Mouse (Mus musculus) thymus, postnatal 0 days (tissue): Measurements from ENCODE around the gene Atg2b. TPM values are rescaled to one million over a fixed set of nuclear protein-coding genes. Genes with fewer than 3 reads are reported as not detected.

ENCODE experiments used
- DNase-seq: peaks from one replicate; pipeline ENCODE4 v3.0.0-alpha.2; 2015; ENCODE audit warnings: low spot score
- polyA plus RNA-seq: library from polyadenylated mRNA; unstranded; fragments of >200 nt; fragmentation: Nextera tagmentation; extraction: Ambion mirVana; gene quantifications from 2 replicates; pipeline ENCODE4 v1.2.1, GENCODE M21; 2015

Gene Atg2b
- polyA plus RNA-seq, 1 experiment from 2014 or later: 10.4 TPM

DNA sequence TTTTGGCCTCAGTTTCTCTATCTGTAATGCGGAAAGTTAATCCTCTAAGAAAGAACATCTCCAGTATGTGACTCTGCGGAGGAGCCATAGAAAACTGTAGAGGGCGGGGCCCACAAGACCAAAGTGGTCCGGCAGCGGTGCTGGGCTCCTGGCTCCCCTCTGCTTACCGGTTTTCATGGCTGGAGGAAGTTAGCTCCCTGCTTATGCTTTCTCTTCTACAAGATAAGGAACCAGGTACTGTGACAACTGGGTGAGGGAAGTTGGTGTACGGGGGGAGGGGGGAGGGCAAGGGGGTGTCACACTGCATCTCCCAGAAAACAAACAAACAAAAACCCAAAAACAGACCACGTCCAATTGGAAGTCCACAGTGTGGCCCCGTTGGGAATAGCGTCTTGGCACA lies 86.5 kb downstream of the Atg2b start:
- DNase-seq: no peak

DNA sequence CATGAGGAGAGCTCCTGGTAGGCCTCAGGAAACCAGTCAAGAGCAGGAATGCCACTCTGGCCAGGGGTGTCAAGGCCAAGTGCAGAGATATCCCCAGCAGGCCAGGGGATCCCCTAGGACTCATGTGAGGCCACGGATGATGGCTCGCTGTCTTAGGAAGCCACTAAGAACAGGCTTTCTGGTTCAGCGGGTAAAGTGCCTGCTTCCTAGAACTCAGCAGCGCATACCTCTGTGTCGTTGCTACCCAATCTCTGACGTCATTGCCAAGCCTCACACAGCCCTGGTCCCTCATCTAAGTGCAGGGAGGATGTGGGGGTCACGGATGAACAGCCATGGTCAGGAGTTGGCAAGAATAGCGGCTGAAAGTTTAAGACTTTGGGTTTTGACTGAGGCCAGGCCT lies 87.9 kb downstream of the Atg2b start:
- DNase-seq: no peak

DNA sequence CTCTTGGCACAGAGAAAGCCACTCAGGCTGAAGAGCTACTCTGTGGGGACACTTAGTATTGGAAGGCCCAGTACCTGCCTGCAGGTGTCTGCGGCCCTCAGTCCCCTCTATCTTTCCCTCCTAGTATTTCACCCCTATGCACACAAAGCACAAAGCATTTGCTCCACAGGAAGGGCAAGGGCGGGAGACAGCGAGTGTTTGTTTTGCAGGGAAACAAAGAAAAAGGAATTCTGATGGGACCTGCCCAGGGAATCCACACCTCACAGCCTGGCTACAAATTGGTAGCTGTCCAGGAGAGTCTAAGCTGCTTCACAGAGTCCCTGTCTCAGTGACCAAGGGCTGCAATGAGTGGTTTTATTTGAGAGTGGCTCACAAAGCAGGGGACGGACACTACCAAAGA lies 91.5 kb downstream of the Atg2b start:
- no peak for DNase-seq

DNA sequence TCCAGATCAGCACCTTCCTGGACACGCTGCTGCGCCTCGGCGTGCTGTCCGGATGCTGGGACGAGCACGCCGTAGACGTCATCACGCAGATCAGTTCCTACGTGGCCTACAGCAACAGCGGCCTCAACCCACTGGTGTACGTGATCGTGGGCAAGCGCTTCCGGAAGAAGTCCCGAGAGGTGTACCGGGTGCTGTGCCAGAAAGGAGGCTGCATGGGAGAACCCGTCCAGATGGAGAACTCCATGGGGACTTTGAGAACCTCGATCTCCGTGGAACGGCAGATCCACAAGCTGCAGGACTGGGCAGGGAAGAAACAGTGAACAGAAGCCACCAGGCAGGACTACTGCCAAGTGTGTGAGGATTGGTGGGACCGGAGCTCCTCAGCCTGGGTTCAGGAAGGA lies 92.7 kb downstream of the Atg2b start:
- DNase-seq: no peak

DNA sequence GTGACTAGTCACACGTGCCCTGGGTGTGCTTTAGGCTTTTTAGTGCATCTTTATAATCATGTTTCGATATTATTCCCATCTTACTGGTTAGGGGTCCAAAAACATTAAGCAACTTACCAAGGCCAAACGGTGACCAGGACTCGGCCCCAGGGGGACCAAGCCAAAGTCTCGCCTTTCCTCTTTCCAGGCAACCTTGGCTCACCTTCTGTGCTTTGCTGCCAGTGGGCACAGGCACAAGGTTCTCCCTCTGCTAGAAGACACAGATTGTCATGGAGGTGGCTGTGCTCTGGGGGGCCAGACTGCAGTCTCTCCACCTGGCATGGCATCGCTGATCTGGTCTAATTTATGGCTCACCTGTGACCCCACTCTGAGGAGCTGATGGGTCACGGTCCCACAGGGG lies 94.2 kb downstream of the Atg2b start:
- DNase-seq: no peak

DNA sequence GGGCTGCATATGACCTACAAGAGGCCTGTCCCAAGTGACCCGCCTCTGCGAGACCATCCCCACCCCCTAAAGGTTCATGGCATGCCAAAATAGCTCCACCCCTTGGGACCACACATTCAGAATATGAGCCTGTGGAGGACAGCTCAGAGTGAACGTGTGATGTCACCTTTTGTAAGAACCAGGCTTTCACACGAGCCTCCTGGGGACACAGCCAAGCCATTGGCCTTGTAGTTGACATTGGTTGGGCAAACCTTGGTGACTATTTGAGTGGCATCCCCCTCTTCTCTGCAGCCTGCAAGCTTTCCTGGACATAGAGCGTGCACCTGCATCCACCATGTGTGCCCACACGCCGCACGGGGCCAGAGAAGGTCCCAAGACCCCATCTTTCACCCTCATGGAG lies 97.5 kb downstream of the Atg2b start:
- DNase-seq: no peak

DNA sequence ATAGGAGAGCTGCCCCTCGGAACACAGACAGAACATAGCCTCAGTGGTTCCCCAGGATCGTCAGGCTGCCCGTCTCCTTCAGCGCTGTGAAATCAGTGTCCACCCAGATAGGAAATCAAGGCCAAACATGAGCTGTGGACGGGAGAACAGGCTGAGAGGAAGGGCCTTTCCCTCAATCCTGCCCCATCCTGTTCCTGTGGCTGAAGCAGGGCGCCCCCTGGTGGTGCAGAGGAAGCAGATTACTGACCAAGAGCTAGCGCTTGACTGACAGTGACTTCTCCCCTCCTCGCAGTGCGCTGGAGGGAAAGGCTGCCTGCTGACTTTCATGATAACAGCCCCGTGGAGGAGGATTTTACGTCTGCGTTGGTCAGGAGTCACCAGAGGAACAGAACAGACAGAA lies 100.2 kb downstream of the Atg2b start:
- DNase-seq: peak; percentile 44

DNA sequence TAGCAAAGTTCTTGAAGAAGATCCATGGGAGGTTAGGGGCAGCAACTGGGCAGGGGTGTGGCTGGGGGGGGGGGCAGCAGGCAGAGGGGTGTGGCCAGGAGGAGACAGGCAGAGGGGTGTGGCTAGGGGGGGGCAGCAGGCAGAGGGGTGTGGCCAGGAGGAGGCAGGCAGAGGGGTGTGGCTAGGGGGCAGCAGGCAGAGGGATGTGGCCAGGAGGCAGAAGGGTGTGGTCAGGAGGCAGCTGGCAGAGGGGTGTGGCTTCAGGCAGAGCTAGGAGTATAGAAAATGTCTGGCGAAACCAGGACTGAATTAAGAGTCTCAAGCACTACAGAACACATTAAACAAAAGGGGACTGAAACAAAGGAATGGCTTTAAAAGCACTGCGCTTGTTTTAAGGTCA lies 101.5 kb downstream of the Atg2b start:
- peak; percentile 9 for DNase-seq

DNA sequence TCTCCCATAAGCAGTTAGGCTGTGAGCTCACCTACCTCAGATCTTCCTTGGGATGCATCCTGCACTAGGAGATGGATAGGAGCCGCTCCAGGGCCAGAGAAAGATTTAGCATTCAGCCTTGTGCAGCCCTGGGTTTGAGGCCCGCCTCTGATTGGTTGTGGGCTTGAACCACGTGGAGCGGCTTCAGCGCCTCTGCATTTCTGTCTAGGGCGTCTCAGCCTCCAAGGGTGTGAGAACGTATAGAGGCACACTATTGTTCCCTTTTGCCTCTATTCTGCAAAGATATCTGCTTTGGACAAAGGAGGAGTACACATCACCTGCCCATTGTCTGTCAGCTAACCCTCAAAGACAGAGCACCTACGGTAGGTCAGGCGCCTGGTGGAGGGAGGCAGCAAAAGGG lies 102.5 kb downstream of the Atg2b start:
- DNase-seq: no peak

DNA sequence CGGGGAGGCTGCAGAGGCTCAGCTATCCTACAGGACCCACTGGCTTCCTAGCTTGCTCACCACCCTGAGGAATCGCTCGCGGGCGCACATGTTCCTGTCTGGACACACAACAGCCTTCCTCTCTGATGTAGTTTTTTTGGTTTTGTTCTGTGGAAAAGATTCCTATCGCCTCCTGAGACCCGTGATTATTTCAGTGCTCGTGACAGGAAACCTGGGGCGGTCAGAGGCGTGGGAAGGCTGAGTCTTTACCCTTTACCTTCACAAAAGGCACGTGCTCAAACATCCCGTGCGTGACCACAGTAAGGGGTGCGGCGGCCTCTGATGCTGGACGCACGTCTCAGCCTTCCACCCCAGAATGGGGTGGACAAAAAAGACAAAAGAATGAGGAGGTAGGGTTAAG lies 104.5 kb downstream of the Atg2b start:
- DNase-seq: no peak

DNA sequence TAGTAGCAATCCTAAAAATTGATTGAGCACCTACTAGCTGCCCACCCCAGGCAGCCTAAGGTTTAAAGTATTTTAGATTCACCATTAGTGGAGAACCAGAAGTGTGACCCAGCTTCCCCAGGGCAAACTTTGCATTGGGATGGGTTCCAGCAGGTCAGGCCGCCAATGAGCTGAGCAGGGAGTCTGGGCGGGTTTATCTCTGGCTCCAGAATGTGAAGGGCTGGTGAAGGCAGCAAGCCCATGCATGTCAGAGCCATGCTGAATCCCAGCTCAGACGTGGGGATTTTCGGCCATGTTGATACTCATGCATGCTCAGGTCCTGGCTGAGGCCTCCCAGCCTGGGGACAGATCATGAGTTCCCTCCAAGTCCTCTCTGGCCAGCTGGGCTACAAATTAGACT lies 110.7 kb downstream of the Atg2b start:
- no peak for DNase-seq

DNA sequence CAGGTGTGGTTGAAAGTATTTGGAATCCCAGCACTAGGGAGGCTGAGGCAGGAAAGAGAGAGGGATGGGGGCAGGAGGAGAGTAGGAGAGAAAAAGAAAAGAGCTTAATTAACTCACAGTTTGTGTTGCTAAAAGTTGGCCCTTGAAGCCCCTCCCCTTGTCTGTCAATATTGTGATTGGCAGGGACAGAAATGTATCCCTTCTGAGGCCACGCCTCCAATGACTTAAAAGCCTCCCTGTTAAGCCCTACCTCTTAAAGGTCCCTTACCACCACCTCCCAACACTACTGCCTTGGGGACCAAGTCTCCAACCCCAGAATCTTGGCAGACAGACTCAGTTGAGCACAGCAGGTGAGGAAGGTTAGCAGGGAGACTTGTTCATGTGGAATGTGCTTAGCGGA lies 112.4 kb downstream of the Atg2b start:
- no peak for DNase-seq

DNA sequence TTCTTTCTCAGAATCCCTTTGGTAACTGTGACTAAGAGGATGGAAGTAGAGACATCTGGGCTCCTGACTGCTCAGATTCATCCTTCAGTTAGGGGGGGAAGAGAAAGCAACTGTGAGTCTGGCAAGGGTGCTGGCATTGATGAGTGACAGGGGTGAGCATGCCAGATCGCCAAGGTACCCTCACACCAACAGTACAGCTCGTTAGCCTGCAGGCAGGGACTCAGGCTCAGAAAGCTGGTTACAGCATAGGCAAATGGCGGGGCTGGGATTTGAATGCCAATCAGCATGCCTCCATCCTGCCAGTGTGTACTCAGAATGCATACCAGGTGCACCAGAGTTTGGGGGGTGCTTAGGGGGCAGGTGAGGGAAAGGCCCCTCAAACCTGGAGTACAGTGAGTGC lies 113.1 kb downstream of the Atg2b start:
- DNase-seq: no peak

Other genes with a start within 250 kb of the Atg2b start
- gene D430019H16Rik, start 231.4 kb downstream of the Atg2b start, polyA plus RNA-seq: 0.19 and 0.36 TPM in 2 replicates
- 1.7 and 1.8 TPM in 2 replicates for gene Bdkrb2, start 122.0 kb downstream of the Atg2b start, polyA plus RNA-seq
- 0.86 and 1.1 TPM in 2 replicates for gene Bdkrb1, start 82.1 kb downstream of the Atg2b start, polyA plus RNA-seq
- 34.4 and 36.6 TPM in 2 replicates for gene Gskip, start 382 bp downstream of the Atg2b start, polyA plus RNA-seq
- gene Ak7, start 20.8 kb upstream of the Atg2b start, polyA plus RNA-seq: 0.17 and 0.41 TPM in 2 replicates
- 207 and 226 TPM in 2 replicates for gene Papola, start 99.5 kb upstream of the Atg2b start, polyA plus RNA-seq